Mouse (Mus musculus): Measurements from ENCODE around the gene Skp2. TPM values are rescaled to one million over a fixed set of nuclear protein-coding genes. Genes with fewer than 3 reads are reported as not detected.
"Not testable (repeated sequence)": the region's sequence is repeated elsewhere in the genome, so short reads cannot be mapped to it uniquely, and the experiment has no call there.

Skp2 gene
- polyA plus RNA-seq (2014; fragmentation: Nextera tagmentation; extraction: Ambion mirVana): 121 and 126 TPM in 2 replicates

- DNase-seq (ENCODE audit: low spot score, missing footprints): no peak
- Histone ChIP-seq H3K27ac (ENCODE audit: low read depth, low read length) (no peak within 1 kb of the TSS), H3K4me2 (no peak within 1 kb of the TSS), H3K36me3 (ENCODE audit: control insufficient read depth, insufficient read depth, low read length) (no peaks in the 10 kb centered on the region; the same call in 1 of the 2 replicates), H3K9me3 (ENCODE audit: control insufficient read depth, low read length) (no peaks in the 10 kb centered on the region), H3K4me1 (ENCODE audit: control insufficient read depth, insufficient read depth, low read length) (no peaks in the 10 kb centered on the region), H3K27me3 (ENCODE audit: control insufficient read depth, insufficient read depth, low read length) (no peaks in the 10 kb centered on the region), H3K4me3 (ENCODE audit: low read depth, low read length) (no peak within 1 kb of the TSS), H3K9ac (ENCODE audit: low read length) (no peak within 1 kb of the TSS)
- no peak for ATAC-seq (ENCODE audit: low FRiP score)
Measured at GRCm38 (mm10) chr15:9155325-9155724, at the start of gene Skp2. Gene Skp2 (minus strand): TSS chr15:9155425.

GRCm38 (mm10) chr15:9198421-9198820 is 43.2 kb upstream of the Skp2 start:
- no peak overlapping the region for H3K4me2 ChIP-seq
- DNase-seq (ENCODE audit: low spot score, missing footprints) (no peak), ATAC-seq (ENCODE audit: low FRiP score) (no peak)
- H3K4me3 ChIP-seq (ENCODE audit: low read depth, low read length): no peak overlapping the region
- H3K27ac ChIP-seq (ENCODE audit: low read depth, low read length): no peak overlapping the region
- no peaks in the 10 kb centered on the region for H3K9me3 ChIP-seq (ENCODE audit: control insufficient read depth, low read length)
- WGBS: 68% methylated on average over 6 of the region's 6 CpGs
- H3K9ac ChIP-seq (ENCODE audit: low read length): no peak overlapping the region
- no peaks in the 10 kb centered on the region for H3K27me3 ChIP-seq (ENCODE audit: control insufficient read depth, insufficient read depth, low read length)
- H3K36me3 ChIP-seq (ENCODE audit: control insufficient read depth, insufficient read depth, low read length): peaks cover 3% of the 10 kb centered on the region; the same call in 1 of the 2 replicates
- H3K4me1 ChIP-seq (ENCODE audit: control insufficient read depth, insufficient read depth, low read length): no peaks in the 10 kb centered on the region

DNA sequence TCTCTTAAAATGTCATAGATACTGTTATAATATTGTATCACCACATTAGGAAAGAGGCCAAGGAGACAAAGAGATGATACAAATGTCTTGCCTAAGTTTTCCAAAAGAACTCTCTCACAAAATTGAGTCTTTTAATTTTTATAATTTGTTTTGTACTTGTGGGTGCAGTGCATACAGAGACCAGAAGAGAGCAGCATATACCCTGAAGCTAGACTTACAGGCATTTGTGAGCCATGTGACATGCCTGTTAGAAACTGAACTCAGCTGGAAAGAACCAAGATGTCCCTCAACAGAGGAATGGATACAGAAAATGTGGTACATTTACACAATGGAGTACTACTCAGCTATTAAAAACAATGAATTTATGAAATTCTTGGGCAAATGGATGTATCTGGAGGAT is 37.5 kb upstream of the Skp2 start:
- not testable (repeated sequence) for H3K27me3 ChIP-seq (ENCODE audit: control insufficient read depth, insufficient read depth, low read length)

DNA sequence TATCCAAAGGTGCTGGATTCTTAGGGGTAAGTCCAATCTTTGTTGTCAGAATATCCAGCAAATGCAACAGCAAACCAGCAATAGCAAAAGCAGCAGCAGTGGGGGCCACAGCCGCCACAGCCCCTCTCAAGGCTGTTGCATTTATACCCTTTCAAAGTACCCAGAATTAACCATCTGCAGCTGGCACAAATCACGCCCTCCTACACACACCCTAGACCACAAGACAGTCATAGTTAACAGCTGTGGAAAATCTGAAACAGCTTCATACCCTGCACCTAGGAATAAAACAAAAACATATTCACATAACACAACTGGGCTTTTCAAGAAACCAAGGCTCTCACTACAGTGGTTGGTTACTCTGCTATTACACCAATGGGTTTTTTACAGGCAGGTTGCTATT is 34.6 kb upstream of the Skp2 start:
- no peaks in the 10 kb centered on the region for H3K4me1 ChIP-seq (ENCODE audit: control insufficient read depth, insufficient read depth, low read length)
- no peaks in the 10 kb centered on the region for H3K27me3 ChIP-seq (ENCODE audit: control insufficient read depth, insufficient read depth, low read length)
- peaks cover 5% of the 10 kb centered on the region; the same call in 1 of the 2 replicates for H3K36me3 ChIP-seq (ENCODE audit: control insufficient read depth, insufficient read depth, low read length)
- WGBS: 92% methylated on average over 2 of the region's 2 CpGs
- H3K4me2 ChIP-seq: no peak overlapping the region
- no peak for ATAC-seq (ENCODE audit: low FRiP score)
- H3K9me3 ChIP-seq (ENCODE audit: control insufficient read depth, low read length): no peaks in the 10 kb centered on the region
- H3K27ac ChIP-seq (ENCODE audit: low read depth, low read length): no peak overlapping the region
- no peak overlapping the region for H3K9ac ChIP-seq (ENCODE audit: low read length)
- no peak for DNase-seq (ENCODE audit: low spot score, missing footprints)
- no peak overlapping the region for H3K4me3 ChIP-seq (ENCODE audit: low read depth, low read length)

More for the DNA sequence above, 37.5 kb upstream of the Skp2 start:
- H3K9me3 ChIP-seq (ENCODE audit: control insufficient read depth, low read length); DNase-seq (ENCODE audit: low spot score, missing footprints); H3K4me3 ChIP-seq (ENCODE audit: low read depth, low read length); H3K36me3 ChIP-seq (ENCODE audit: control insufficient read depth, insufficient read depth, low read length); H3K4me2 ChIP-seq; H3K4me1 ChIP-seq (ENCODE audit: control insufficient read depth, insufficient read depth, low read length); ATAC-seq (ENCODE audit: low FRiP score); H3K27ac ChIP-seq (ENCODE audit: low read depth, low read length); H3K9ac ChIP-seq (ENCODE audit: low read length): not testable (repeated sequence)

DNA sequence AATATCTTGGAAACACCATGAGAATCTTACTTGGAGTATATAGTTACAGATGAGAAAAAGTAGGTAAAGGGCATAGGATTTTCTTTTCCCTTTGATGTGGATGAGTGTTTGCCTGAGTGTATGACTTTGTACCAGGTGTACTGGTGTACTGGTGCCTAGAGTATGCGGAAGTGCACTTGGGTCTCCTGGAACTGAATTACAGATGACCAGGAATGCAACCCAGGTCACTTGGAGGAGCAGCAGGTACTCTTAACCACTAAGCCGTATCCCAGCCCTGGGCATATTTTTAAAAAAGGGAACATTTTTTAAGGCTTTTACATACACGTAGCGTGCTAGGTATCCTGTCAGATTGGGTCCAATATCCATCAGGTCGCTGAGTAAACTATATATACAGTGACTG is 28.8 kb upstream of the Skp2 start:
- no peaks in the 10 kb centered on the region for H3K27me3 ChIP-seq (ENCODE audit: control insufficient read depth, insufficient read depth, low read length)
- no peaks in the 10 kb centered on the region for H3K9me3 ChIP-seq (ENCODE audit: control insufficient read depth, low read length)
- H3K36me3 ChIP-seq (ENCODE audit: control insufficient read depth, insufficient read depth, low read length): 0 out of 2 replicates have a peak, but pooled peaks cover 3% of the 10 kb centered on the region
- WGBS: 90% methylated on average over 5 of the region's 5 CpGs
- H3K9ac ChIP-seq (ENCODE audit: low read length): no peak overlapping the region
- no peak for DNase-seq (ENCODE audit: low spot score, missing footprints)
- no peak overlapping the region for H3K4me3 ChIP-seq (ENCODE audit: low read depth, low read length)
- no peaks in the 10 kb centered on the region for H3K4me1 ChIP-seq (ENCODE audit: control insufficient read depth, insufficient read depth, low read length)
- no peak overlapping the region for H3K27ac ChIP-seq (ENCODE audit: low read depth, low read length)
- no peak for ATAC-seq (ENCODE audit: low FRiP score)
- H3K4me2 ChIP-seq: no peak overlapping the region

DNA sequence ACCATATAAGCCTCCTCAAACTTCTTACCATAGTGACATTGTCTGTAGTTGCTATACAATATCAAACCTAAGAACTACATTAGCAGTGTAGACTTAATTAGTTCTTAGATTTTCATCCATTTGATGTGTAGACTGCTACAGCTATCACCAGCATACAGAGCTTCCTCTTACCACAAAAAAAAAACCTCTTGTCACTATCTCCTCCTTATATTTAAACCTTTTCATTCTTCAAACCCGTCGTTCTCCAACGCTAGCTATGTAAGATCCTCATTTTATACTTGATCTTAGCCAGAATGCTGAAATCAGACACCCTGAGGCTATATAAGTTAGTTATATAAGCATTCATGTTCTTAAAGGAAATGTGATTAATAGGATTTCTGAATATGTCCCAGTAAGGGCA is 21.8 kb upstream of the Skp2 start:
- H3K4me1 ChIP-seq (ENCODE audit: control insufficient read depth, insufficient read depth, low read length): no peaks in the 10 kb centered on the region
- 99% methylated on average over 3 of the region's 3 CpGs for WGBS
- no peak overlapping the region for H3K4me2 ChIP-seq
- ATAC-seq (ENCODE audit: low FRiP score) (no peak), DNase-seq (ENCODE audit: low spot score, missing footprints) (no peak)
- 0 out of 2 replicates have a peak, but pooled peaks cover 2% of the 10 kb centered on the region for H3K36me3 ChIP-seq (ENCODE audit: control insufficient read depth, insufficient read depth, low read length)
- H3K27ac ChIP-seq (ENCODE audit: low read depth, low read length): no peak overlapping the region
- H3K9ac ChIP-seq (ENCODE audit: low read length): no peak overlapping the region
- no peaks in the 10 kb centered on the region for H3K27me3 ChIP-seq (ENCODE audit: control insufficient read depth, insufficient read depth, low read length)
- H3K9me3 ChIP-seq (ENCODE audit: control insufficient read depth, low read length): no peaks in the 10 kb centered on the region
- H3K4me3 ChIP-seq (ENCODE audit: low read depth, low read length): no peak overlapping the region

DNA sequence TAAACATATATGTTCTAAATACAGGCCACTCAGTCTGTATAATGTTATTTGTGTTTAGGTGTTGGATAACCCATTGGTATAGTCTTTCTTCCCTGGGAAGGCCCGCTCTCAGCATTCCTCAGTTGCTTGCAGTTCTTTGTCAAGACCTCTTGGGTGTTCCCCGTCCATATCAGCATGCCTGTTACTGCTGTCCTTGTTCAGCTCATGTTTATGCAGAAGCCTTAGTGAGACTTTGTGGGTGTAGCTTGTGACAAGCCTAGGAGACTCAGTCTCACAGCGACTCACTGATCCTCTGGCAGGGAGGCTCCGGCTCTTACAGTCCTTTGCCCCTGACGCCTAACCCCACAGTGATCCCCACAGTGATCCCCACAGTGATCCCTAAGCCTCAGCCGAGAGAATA is 8.9 kb upstream of the Skp2 start:
- H3K9me3 ChIP-seq (ENCODE audit: control insufficient read depth, low read length): no peaks in the 10 kb centered on the region
- ATAC-seq (ENCODE audit: low FRiP score): peak; percentile 85
- H3K9ac ChIP-seq (ENCODE audit: low read length): no peak overlapping the region
- H3K4me3 ChIP-seq (ENCODE audit: low read depth, low read length): no peak overlapping the region
- H3K27ac ChIP-seq (ENCODE audit: low read depth, low read length): no peak overlapping the region
- no peaks in the 10 kb centered on the region for H3K27me3 ChIP-seq (ENCODE audit: control insufficient read depth, insufficient read depth, low read length)
- peaks cover 3% of the 10 kb centered on the region; the same call in 1 of the 2 replicates for H3K36me3 ChIP-seq (ENCODE audit: control insufficient read depth, insufficient read depth, low read length)
- no peak overlapping the region for H3K4me2 ChIP-seq
- DNase-seq (ENCODE audit: low spot score, missing footprints): no peak
- 0 out of 2 replicates have a peak, but pooled peaks cover 3% of the 10 kb centered on the region for H3K4me1 ChIP-seq (ENCODE audit: control insufficient read depth, insufficient read depth, low read length)
- WGBS: 42% methylated on average over 6 of the region's 6 CpGs

DNA sequence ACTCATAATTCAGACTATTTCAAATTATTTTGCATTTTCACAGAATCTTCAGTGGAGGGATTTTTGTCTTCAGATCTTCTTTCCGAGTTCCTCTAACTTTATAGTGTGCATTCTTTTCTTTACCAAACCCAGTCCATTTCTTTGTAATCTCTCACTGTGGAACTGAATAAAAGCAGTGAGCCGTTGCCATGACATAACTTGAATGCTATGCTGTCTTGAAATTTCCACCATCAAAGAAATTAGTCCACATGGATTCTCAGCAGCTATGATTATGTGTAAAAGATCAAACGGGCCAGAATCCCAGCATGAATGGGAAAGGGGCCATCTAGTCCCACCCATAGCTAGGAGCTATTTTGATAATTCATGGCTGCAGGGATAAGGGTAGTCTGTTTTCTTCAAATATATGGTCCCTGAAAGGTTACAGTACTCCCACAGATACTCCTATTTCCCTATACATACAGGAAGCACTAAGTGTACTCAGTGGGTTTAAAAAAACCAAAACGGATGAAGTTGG is 7.4 kb upstream of the Skp2 start:
- no peak overlapping the region for H3K4me3 ChIP-seq (ENCODE audit: low read depth, low read length)
- no peak overlapping the region for H3K27ac ChIP-seq (ENCODE audit: low read depth, low read length)
- H3K4me2 ChIP-seq: no peak overlapping the region
- DNase-seq (ENCODE audit: low spot score, missing footprints): no peak
- ATAC-seq (ENCODE audit: low FRiP score): no peak
- H3K4me1 ChIP-seq (ENCODE audit: control insufficient read depth, insufficient read depth, low read length): 0 out of 2 replicates have a peak, but pooled peaks cover 3% of the 10 kb centered on the region
- H3K9ac ChIP-seq (ENCODE audit: low read length): no peak overlapping the region
- no peaks in the 10 kb centered on the region for H3K27me3 ChIP-seq (ENCODE audit: control insufficient read depth, insufficient read depth, low read length)
- H3K36me3 ChIP-seq (ENCODE audit: control insufficient read depth, insufficient read depth, low read length): no peaks in the 10 kb centered on the region
- H3K9me3 ChIP-seq (ENCODE audit: control insufficient read depth, low read length): no peaks in the 10 kb centered on the region
- WGBS: 67% methylated on average over 4 of the region's 4 CpGs

DNA sequence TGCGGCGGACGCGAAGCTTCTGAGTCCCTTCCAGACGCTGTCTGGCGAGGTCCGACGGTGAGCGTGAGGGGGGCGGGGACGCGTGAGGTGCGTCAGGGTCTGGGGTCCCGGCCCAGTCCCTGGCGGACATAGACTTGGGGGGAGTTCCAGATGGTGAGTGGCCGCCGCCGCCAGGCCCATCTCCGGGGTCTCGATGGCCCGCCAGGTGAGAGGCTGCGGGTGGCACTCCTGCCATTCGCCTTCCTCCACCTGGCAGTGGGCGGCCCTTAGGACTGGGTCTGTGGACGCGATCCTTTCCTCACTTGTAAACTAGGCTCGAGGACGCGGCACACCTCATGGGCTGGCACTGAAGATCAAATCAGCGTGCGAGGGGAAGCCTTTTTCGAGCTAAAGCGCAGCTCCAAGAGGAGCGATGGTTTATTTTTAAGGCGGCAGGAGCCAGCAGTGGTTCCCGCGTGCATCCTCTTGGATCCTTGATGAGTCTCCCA is 14.5 kb downstream of the Skp2 start:
- no peaks in the 10 kb centered on the region for H3K9me3 ChIP-seq (ENCODE audit: control insufficient read depth, low read length)
- H3K36me3 ChIP-seq (ENCODE audit: control insufficient read depth, insufficient read depth, low read length): peaks cover 5% of the 10 kb centered on the region
- H3K4me2 ChIP-seq: peak overlapping the region; percentile 73
- 0% methylated on average over 36 of the region's 37 CpGs for WGBS
- peak overlapping the region; percentile 85 for H3K4me3 ChIP-seq (ENCODE audit: low read depth, low read length)
- peak overlapping the region; percentile 35; the same call in 1 of the 2 replicates for H3K27ac ChIP-seq (ENCODE audit: low read depth, low read length)
- DNase-seq (ENCODE audit: low spot score, missing footprints) (no peak), ATAC-seq (ENCODE audit: low FRiP score) (peak; percentile 93)
- H3K4me1 ChIP-seq (ENCODE audit: control insufficient read depth, insufficient read depth, low read length): peaks cover 11% of the 10 kb centered on the region; the same call in 1 of the 2 replicates
- no peaks in the 10 kb centered on the region for H3K27me3 ChIP-seq (ENCODE audit: control insufficient read depth, insufficient read depth, low read length)
- H3K9ac ChIP-seq (ENCODE audit: low read length): peak overlapping the region; percentile 79

Data from midbrain, embryonic 11.5 days (tissue).